Mouse (Mus musculus) heart, postnatal 0 days (tissue): ENCODE data around the gene Snx29.
"Not testable (repeated sequence)": the region's sequence is repeated elsewhere in the genome, so short reads cannot be mapped to it uniquely, and the experiment has no call there.

Experiments used
- CTCF ChIP-seq: IDR thresholded peaks from 2 replicates; pipeline ENCODE4 v1.5.1; 2016; ENCODE audit warnings: antibody characterized with exemption, control low read depth, low read depth
- EP300 ChIP-seq: IDR thresholded peaks from 2 replicates; pipeline ENCODE4 v1.6.1; 2016; ENCODE audit warnings: antibody characterized with exemption, low read depth

GRCm38 (mm10) chr16:11295583-11295982 lies 27.1 kb upstream of the Snx29 start:
- TF ChIP-seq CTCF, EP300: not testable (repeated sequence)
